Mouse (Mus musculus) testis, adult 2 months (tissue): ENCODE data around the gene Pex5. TPM values are rescaled to one million over a fixed set of nuclear protein-coding genes. Genes with fewer than 3 reads are reported as not detected.

Experiments
- H3K27ac ChIP-seq: fragments of 200-500 bp; 2 replicates; pipeline ENCODE4 v1.5.1; 2012; ENCODE audit warnings: low read depth, low read length; ENCODE audit not compliant: control insufficient read depth, insufficient read depth
- H3K27me3 ChIP-seq: fragments of 200-500 bp; 2 replicates; pipeline ENCODE4 v1.6.1; 2012; ENCODE audit warnings: mild to moderate bottlenecking, low read length, moderate library complexity; ENCODE audit not compliant: control insufficient read depth, insufficient read depth
- H3K36me3 ChIP-seq: fragments of 200-500 bp; 2 replicates; pipeline ENCODE4 v1.6.1; 2012; ENCODE audit warnings: mild to moderate bottlenecking, low read length; ENCODE audit not compliant: control insufficient read depth, insufficient read depth
- H3K4me1 ChIP-seq: fragments of 200-500 bp; 2 replicates; pipeline ENCODE4 v1.6.1; 2012; ENCODE audit warnings: low read length; ENCODE audit not compliant: control insufficient read depth, insufficient read depth
- H3K4me3 ChIP-seq: fragments of 200-500 bp; 2 replicates; pipeline ENCODE4 v1.5.1; 2012; ENCODE audit warnings: low read depth, mild to moderate bottlenecking, low read length, moderate library complexity, mixed read lengths; ENCODE audit not compliant: control insufficient read depth
- CTCF ChIP-seq: fragments of 200-500 bp; IDR thresholded peaks from 2 replicates; pipeline ENCODE4 v1.5.1; 2012; ENCODE audit warnings: low read depth, mild to moderate bottlenecking, inconsistent platforms, low read length, moderate library complexity; ENCODE audit not compliant: control insufficient read depth, insufficient read depth, insufficient replicate concordance
- POLR2A ChIP-seq: fragments of 200-500 bp; IDR thresholded peaks from 2 replicates; pipeline ENCODE4 v1.6.1; 2012; ENCODE audit warnings: low read depth, mild to moderate bottlenecking, inconsistent platforms, low read length, moderate library complexity; ENCODE audit not compliant: control insufficient read depth
- polyA plus RNA-seq: library from polyadenylated mRNA; depleted of rRNA; stranded (reverse); fragments of >200 nt; gene quantifications from 2 replicates; pipeline ENCODE4 v1.2.3, GENCODE M21; 2012; rRNA removed

Pex5 gene
- polyA plus RNA-seq = 32.9 and 33.2 TPM in 2 replicates

- H3K4me1 ChIP-seq = peaks cover 2% of the 10 kb centered on the region
- no peaks in the 10 kb centered on the region for H3K27me3 ChIP-seq
- TF ChIP-seq POLR2A (peak; percentile 41), CTCF (no peak)
- H3K4me3 ChIP-seq = peak within 1 kb of the TSS; percentile 94
- peaks cover 2% of the 10 kb centered on the region for H3K36me3 ChIP-seq
- peak within 1 kb of the TSS; percentile 98 for H3K27ac ChIP-seq
These were observed at the start of gene Pex5 for GRCm38 (mm10) chr6:124414927-124415325. Gene Pex5, minus strand, starts transcription at chr6:124415067.

- no peak for TF ChIP-seq CTCF
- TF ChIP-seq POLR2A = no peak
- Histone ChIP-seq H3K27me3 (no peaks in the 10 kb centered on the region), H3K4me3 (no peak overlapping the region), H3K36me3 (no peaks in the 10 kb centered on the region), H3K4me1 (peaks cover 11% of the 10 kb centered on the region), H3K27ac (no peak overlapping the region)
These were observed 49.0 kb upstream of the Pex5 start for GRCm38 (mm10) chr6:124463881-124464291.

DNA sequence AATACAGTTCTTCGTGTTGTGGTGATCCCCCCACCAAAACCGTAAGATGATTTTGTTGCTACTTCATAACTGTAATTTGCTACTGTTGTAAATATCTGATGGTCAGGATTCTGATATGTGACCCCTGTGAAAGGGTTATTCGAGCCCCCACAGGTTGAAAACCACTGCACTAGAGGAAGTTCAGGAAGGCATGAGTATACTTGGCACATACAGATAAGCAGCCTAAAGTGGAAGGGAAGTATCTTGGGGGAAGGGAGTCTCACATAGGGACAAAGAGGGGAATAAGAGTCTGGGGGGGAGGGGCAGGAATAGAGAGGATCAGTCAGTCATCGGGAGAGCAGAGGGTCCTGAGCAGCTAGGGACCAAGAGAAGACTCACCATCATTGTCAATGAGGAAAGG, 44.5 kb upstream of the Pex5 start:
- Histone ChIP-seq H3K4me1 (peaks cover 2% of the 10 kb centered on the region), H3K27ac (no peak overlapping the region), H3K36me3 (no peaks in the 10 kb centered on the region), H3K4me3 (no peak overlapping the region), H3K27me3 (no peaks in the 10 kb centered on the region)
- TF ChIP-seq POLR2A = no peak
- no peak for TF ChIP-seq CTCF

DNA sequence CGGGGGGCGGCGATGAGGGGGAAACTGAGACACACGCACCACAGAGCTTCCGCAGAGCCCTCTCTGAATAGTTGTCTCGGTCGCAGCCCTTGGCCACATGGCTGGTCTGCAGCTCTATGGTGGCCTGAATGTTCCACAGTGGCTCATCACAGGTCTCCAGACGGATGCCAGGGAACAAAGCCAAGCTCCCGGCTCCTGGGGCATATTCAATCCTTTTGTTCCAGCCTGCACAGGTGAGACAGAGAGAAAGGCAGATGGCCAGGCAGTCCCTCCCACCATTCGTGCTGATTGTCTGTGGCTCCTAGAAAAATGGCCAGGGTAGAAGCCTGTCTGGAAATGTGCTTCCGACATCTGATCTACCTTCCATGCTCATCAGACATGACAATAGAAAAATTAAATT, 43.6 kb upstream of the Pex5 start:
- H3K36me3 ChIP-seq = no peaks in the 10 kb centered on the region
- no peak overlapping the region for H3K27ac ChIP-seq
- H3K4me3 ChIP-seq = no peak overlapping the region
- H3K4me1 ChIP-seq = no peaks in the 10 kb centered on the region
- TF ChIP-seq CTCF = no peak
- no peak for TF ChIP-seq POLR2A
- H3K27me3 ChIP-seq = no peaks in the 10 kb centered on the region

GRCm38 (mm10) chr6:124457827-124458226, 43.0 kb upstream of the Pex5 start:
- Histone ChIP-seq H3K27ac (no peak overlapping the region), H3K4me1 (no peaks in the 10 kb centered on the region), H3K36me3 (no peaks in the 10 kb centered on the region), H3K4me3 (no peak overlapping the region), H3K27me3 (no peaks in the 10 kb centered on the region)
- TF ChIP-seq POLR2A (no peak), CTCF (no peak)

DNA sequence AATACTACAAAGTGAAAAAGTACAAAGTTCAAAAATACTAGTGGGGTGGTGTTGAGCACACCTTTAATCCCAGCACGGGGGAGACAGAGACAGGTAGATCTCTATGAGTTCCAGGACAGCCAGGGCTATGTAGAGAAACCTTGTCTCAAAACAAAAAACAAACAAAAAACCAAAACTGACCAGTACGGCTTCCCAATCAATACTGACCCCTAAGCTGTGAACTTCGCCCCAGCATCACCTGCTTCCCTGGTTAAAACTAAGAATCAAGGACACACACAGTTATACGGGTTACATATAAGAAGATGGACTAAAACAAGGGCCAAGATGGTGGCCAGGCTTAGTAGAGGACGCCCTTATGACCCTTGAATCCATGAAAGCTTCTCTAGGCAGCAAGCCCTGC, 41.4 kb upstream of the Pex5 start:
- H3K27ac ChIP-seq = no peak overlapping the region
- H3K27me3 ChIP-seq = no peaks in the 10 kb centered on the region
- H3K36me3 ChIP-seq = no peaks in the 10 kb centered on the region
- H3K4me1 ChIP-seq = no peaks in the 10 kb centered on the region
- no peak for TF ChIP-seq CTCF
- TF ChIP-seq POLR2A = no peak
- no peak overlapping the region for H3K4me3 ChIP-seq

GRCm38 (mm10) chr6:124453756-124454155, 38.9 kb upstream of the Pex5 start:
- no peak overlapping the region for H3K4me3 ChIP-seq
- TF ChIP-seq POLR2A (no peak), CTCF (no peak)
- H3K27me3 ChIP-seq = no peaks in the 10 kb centered on the region

GRCm38 (mm10) chr6:124451995-124452394, 37.1 kb upstream of the Pex5 start:
- TF ChIP-seq POLR2A (no peak), CTCF (no peak)
- Histone ChIP-seq H3K27ac (no peak overlapping the region), H3K36me3 (no peaks in the 10 kb centered on the region), H3K4me3 (no peak overlapping the region), H3K27me3 (no peaks in the 10 kb centered on the region), H3K4me1 (no peaks in the 10 kb centered on the region; the same call in 1 of the 2 replicates)

More at GRCm38 (mm10) chr6:124453756-124454155, 38.9 kb upstream of the Pex5 start:
- no peaks in the 10 kb centered on the region for H3K36me3 ChIP-seq
- H3K4me1 ChIP-seq = no peaks in the 10 kb centered on the region; the same call in 1 of the 2 replicates
- no peak overlapping the region for H3K27ac ChIP-seq
